Mouse (Mus musculus) lung, postnatal 0 days (tissue): ENCODE results near the gene Cbl. TPM values are rescaled to one million over a fixed set of nuclear protein-coding genes. Genes with fewer than 3 reads are reported as not detected.
A peak's percentile ranks its signal among the peaks of the same experiment; 100 is the strongest.

Experiments
- ATAC-seq: fragments of 200-750 bp; cut with Nextera tagmentation; 2 replicates; pipeline ENCODE4 v1.8.0; 2017; ENCODE audit warnings: moderate library complexity
- DNase-seq: peaks from one replicate; pipeline ENCODE4 v3.0.0-alpha.2; 2016; ENCODE audit warnings: low spot score
- H3K27ac ChIP-seq: fragments of 300-500 bp; sonication (generic); 2 replicates; pipeline ENCODE4 v1.5.1; 2014; ENCODE audit warnings: antibody characterized with exemption, mild to moderate bottlenecking, low read length, mixed read lengths
- H3K27me3 ChIP-seq: fragments of 300-500 bp; sonication (generic); replicated peaks from 2 replicates; pipeline ENCODE4 v1.6.1; 2014; ENCODE audit warnings: low read length, mixed read lengths; ENCODE audit not compliant: insufficient read depth
- H3K36me3 ChIP-seq: fragments of 300-500 bp; sonication (generic); 2 replicates; pipeline ENCODE4 v1.6.1; 2014; ENCODE audit warnings: low read length, mixed read lengths; ENCODE audit not compliant: insufficient read depth
- H3K4me1 ChIP-seq: fragments of 300-500 bp; sonication (generic); 2 replicates; pipeline ENCODE4 v1.6.1; 2014; ENCODE audit warnings: antibody characterized with exemption, low read depth, low read length, mixed read lengths; ENCODE audit not compliant: insufficient read depth
- H3K4me2 ChIP-seq: fragments of 300-500 bp; sonication (generic); replicated peaks from 2 replicates; pipeline ENCODE4 v1.6.1; 2014; ENCODE audit warnings: low read depth, mild to moderate bottlenecking, low read length, moderate library complexity, mixed read lengths
- H3K4me3 ChIP-seq: fragments of 300-500 bp; sonication (generic); 2 replicates; pipeline ENCODE4 v1.5.1; 2014; ENCODE audit warnings: low read depth, low read length
- H3K9ac ChIP-seq: fragments of 300-500 bp; sonication (generic); replicated peaks from 2 replicates; pipeline ENCODE4 v1.6.1; 2014; ENCODE audit warnings: low read depth, mild to moderate bottlenecking
- H3K9me3 ChIP-seq: fragments of 300-500 bp; sonication (generic); 2 replicates; pipeline ENCODE4 v1.6.1; 2016; ENCODE audit warnings: low read length, mixed read lengths
- CTCF ChIP-seq: IDR thresholded peaks from 2 replicates; pipeline ENCODE4 v1.5.1; 2016; ENCODE audit warnings: antibody characterized with exemption, mild to moderate bottlenecking
- EP300 ChIP-seq: IDR thresholded peaks from 2 replicates; pipeline ENCODE4 v1.6.1; 2016; ENCODE audit warnings: antibody characterized with exemption, mild to moderate bottlenecking, control low read depth
- WGBS: fragments of 180-500 bp; shearing (Covaris S2); extraction: QIAGEN DNeasy Blood & Tissue Kit; methylation state at CpG from one replicate; pipeline ENCODE4 v1.1.7; 2014; 5-methylcytosine and 5-hydroxymethylcytosine counted together
- polyA plus RNA-seq: library from polyadenylated mRNA; unstranded; fragments of >200 nt; fragmentation: Nextera tagmentation; extraction: Ambion mirVana; gene quantifications from 2 replicates; pipeline ENCODE4 v1.2.1, GENCODE M21; 2015

Gene Cbl
- polyA plus RNA-seq, 1 experiment from 2014 or later = 6.8 TPM

- Histone ChIP-seq H3K9ac (no peak overlapping the region), H3K27ac (no peak overlapping the region), H3K36me3 (no peaks in the 10 kb centered on the region), H3K4me2 (no peak overlapping the region), H3K4me1 (no peaks in the 10 kb centered on the region), H3K9me3 (no peaks in the 10 kb centered on the region), H3K27me3 (no peaks in the 10 kb centered on the region), H3K4me3 (no peak overlapping the region)
- WGBS = 87% methylated on average over 4 of the region's 4 CpGs
- DNase-seq (no peak), ATAC-seq (no peak)
- TF ChIP-seq CTCF (no peak), EP300 (no peak)
These were observed 21.4 kb downstream of the Cbl start for GRCm38 (mm10) chr9:44212406-44212805.

DNA sequence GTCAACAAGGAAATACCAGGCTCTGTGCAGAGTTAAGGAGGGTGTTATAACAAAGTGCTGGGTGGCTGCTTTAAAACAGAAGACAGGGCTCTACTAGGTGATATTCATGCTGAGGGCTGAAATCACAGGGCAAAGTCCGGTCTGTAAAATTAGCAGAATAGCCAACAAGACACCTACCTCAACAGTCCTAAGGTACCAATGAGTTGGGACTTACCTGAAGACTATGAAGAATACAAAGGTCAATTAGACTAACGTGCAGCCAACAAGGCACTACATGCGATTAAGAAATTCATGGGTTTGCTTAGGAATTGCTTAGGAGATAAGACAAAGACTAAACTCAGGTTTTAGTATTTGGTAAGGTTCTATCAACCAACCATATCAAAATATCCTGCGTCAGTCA is 24.4 kb downstream of the Cbl start:
- Histone ChIP-seq H3K27me3 (no peaks in the 10 kb centered on the region), H3K4me2 (no peak overlapping the region), H3K4me3 (no peak overlapping the region), H3K9ac (no peak overlapping the region), H3K27ac (no peak overlapping the region), H3K9me3 (no peaks in the 10 kb centered on the region), H3K4me1 (no peaks in the 10 kb centered on the region), H3K36me3 (no peaks in the 10 kb centered on the region)
- no peak for ATAC-seq
- TF ChIP-seq EP300 (no peak), CTCF (no peak)
- 92% methylated on average over 4 of the region's 4 CpGs for WGBS
- DNase-seq = no peak

DNA sequence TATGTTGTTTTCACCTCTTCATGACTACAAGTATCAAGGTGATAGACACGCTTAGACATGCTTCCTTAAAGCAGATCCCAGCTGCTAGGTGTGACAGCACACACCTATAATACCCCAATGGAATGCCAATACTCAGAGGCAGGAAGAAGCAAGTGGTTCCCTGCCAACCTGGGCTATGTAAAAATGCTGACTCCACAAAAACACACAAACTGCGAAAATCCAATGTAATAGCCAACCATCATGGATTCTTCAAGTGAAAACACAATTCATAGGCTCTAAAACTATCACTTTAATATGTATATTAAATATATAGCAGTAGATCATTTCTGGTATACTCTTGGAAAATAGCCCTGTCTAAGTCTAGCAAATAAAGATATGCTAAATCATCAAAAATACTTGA is 26.0 kb downstream of the Cbl start:
- Histone ChIP-seq H3K27me3 (no peaks in the 10 kb centered on the region), H3K4me2 (no peak overlapping the region), H3K9ac (no peak overlapping the region), H3K4me1 (no peaks in the 10 kb centered on the region), H3K4me3 (no peak overlapping the region), H3K27ac (no peak overlapping the region), H3K36me3 (no peaks in the 10 kb centered on the region), H3K9me3 (no peaks in the 10 kb centered on the region)
- DNase-seq (no peak), ATAC-seq (no peak)
- TF ChIP-seq CTCF = no peak
- no peak for TF ChIP-seq EP300
- WGBS = 86% methylated on average over 2 of the region's 2 CpGs

DNA sequence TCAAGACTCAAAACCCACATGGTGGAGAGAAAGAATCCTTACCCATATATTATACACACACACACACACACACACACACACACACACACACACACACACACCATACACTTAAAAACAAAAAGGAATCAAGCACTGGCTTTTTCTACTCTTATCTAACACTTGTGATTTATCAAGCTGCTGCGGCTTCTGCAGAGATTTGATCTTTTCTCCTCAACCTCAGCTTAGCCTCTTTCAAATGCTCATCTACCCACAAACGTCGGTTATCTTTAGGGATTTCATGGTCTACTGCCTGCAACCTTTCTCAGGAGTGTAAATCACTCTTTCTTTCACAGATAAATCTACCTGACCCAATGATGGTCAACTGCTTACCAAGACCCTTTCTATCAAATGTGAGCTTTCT is 33.4 kb downstream of the Cbl start:
- peaks cover 3% of the 10 kb centered on the region; the same call in 1 of the 2 replicates for H3K4me1 ChIP-seq
- ATAC-seq = no peak
- TF ChIP-seq EP300 (no peak), CTCF (no peak)
- no peaks in the 10 kb centered on the region for H3K36me3 ChIP-seq
- H3K9ac ChIP-seq = no peak overlapping the region
- no peak overlapping the region for H3K4me2 ChIP-seq
- no peak overlapping the region for H3K27ac ChIP-seq
- H3K4me3 ChIP-seq = no peak overlapping the region
- WGBS = 58% methylated on average over 3 of the region's 3 CpGs
- DNase-seq = no peak
- H3K9me3 ChIP-seq = no peaks in the 10 kb centered on the region
- no peaks in the 10 kb centered on the region for H3K27me3 ChIP-seq

DNA sequence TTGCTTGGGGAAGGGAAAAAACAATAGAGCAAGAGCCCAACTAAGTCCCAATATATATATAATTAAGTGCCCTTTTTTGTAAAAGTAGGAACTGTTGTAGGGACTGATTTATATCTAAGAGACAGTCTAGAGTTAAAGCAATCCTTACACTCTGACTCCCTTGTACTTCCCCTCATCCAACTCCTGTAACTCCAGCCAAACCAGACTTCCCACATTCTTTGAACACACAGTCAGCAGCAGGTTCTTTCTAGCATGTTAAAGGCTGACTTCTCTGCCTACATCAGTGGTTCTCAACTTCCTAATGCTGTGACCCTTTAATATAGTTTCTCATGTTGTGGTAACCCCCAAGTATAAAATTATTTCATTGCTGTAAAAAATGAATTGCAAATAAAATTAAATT is 34.3 kb downstream of the Cbl start:
- peak; percentile 77 for DNase-seq
- no peak overlapping the region for H3K27ac ChIP-seq

GRCm38 (mm10) chr9:44199166-44199565 is 34.7 kb downstream of the Cbl start:
- TF ChIP-seq CTCF (no peak), EP300 (no peak)
- H3K9ac ChIP-seq = no peak overlapping the region
- 54% methylated on average over 3 of the region's 3 CpGs for WGBS
- H3K36me3 ChIP-seq = no peaks in the 10 kb centered on the region
- no peak for ATAC-seq
- no peak overlapping the region for H3K27ac ChIP-seq
- peaks cover 3% of the 10 kb centered on the region; the same call in 1 of the 2 replicates for H3K4me1 ChIP-seq
- DNase-seq = no peak
- H3K9me3 ChIP-seq = no peaks in the 10 kb centered on the region
- H3K4me3 ChIP-seq = no peak overlapping the region
- no peaks in the 10 kb centered on the region for H3K27me3 ChIP-seq
- H3K4me2 ChIP-seq = no peak overlapping the region

More for the DNA sequence above, 34.3 kb downstream of the Cbl start:
- Histone ChIP-seq H3K9ac (no peak overlapping the region), H3K9me3 (no peaks in the 10 kb centered on the region), H3K4me2 (no peak overlapping the region), H3K4me1 (peaks cover 3% of the 10 kb centered on the region; the same call in 1 of the 2 replicates), H3K4me3 (no peak overlapping the region), H3K27me3 (no peaks in the 10 kb centered on the region), H3K36me3 (no peaks in the 10 kb centered on the region)
- no peak for TF ChIP-seq CTCF
- peak; percentile 56; the same call in 1 of the 2 replicates for TF ChIP-seq EP300
- peak; percentile 69 for ATAC-seq

GRCm38 (mm10) chr9:44196354-44196753 is 37.5 kb downstream of the Cbl start:
- H3K4me2 ChIP-seq = no peak overlapping the region
- peaks cover 3% of the 10 kb centered on the region; the same call in 1 of the 2 replicates for H3K4me1 ChIP-seq
- H3K4me3 ChIP-seq = no peak overlapping the region
- H3K9me3 ChIP-seq = no peaks in the 10 kb centered on the region
- no peak for DNase-seq
- no peaks in the 10 kb centered on the region for H3K27me3 ChIP-seq
- H3K27ac ChIP-seq = no peak overlapping the region
- WGBS = 88% methylated on average over 4 of the region's 4 CpGs
- no peak for ATAC-seq
- TF ChIP-seq EP300 (no peak), CTCF (no peak)
- no peaks in the 10 kb centered on the region for H3K36me3 ChIP-seq
- H3K9ac ChIP-seq = no peak overlapping the region
